Mouse (Mus musculus) hindbrain, embryonic 12.5 days (tissue): ENCODE results near the gene Arhgap31. TPM values are rescaled to one million over a fixed set of nuclear protein-coding genes. Genes with fewer than 3 reads are reported as not detected.
A peak's percentile ranks its signal among the peaks of the same experiment; 100 is the strongest.

Source experiments
- ATAC-seq: fragments of 200-750 bp; cut with Nextera tagmentation; 2 replicates; pipeline ENCODE4 v1.8.0; 2017; ENCODE audit warnings: moderate TSS enrichment; ENCODE audit not compliant: low FRiP score
- H3K27ac ChIP-seq: fragments of 300-500 bp; sonication (generic); 2 replicates; pipeline ENCODE4 v1.5.1; 2016; ENCODE audit warnings: mild to moderate bottlenecking
- H3K27me3 ChIP-seq: fragments of 300-500 bp; sonication (generic); 2 replicates; pipeline ENCODE4 v1.6.1; 2016; ENCODE audit warnings: mild to moderate bottlenecking
- H3K36me3 ChIP-seq: fragments of 300-500 bp; sonication (generic); 2 replicates; pipeline ENCODE4 v1.6.1; 2016; ENCODE audit warnings: mild to moderate bottlenecking
- H3K4me1 ChIP-seq: fragments of 300-500 bp; sonication (generic); 2 replicates; pipeline ENCODE4 v1.6.1; 2016
- H3K4me2 ChIP-seq: fragments of 300-500 bp; sonication (generic); replicated peaks from 2 replicates; pipeline ENCODE4 v1.6.1; 2016; ENCODE audit warnings: mild to moderate bottlenecking
- H3K4me3 ChIP-seq: fragments of 300-500 bp; sonication (generic); 2 replicates; pipeline ENCODE4 v1.5.1; 2016; ENCODE audit warnings: mild to moderate bottlenecking
- H3K9ac ChIP-seq: fragments of 300-500 bp; sonication (generic); 2 replicates; pipeline ENCODE4 v1.6.1; 2016; ENCODE audit warnings: mild to moderate bottlenecking, moderate library complexity
- H3K9me3 ChIP-seq: fragments of 300-500 bp; sonication (generic); replicated peaks from 2 replicates; pipeline ENCODE4 v1.6.1; 2016; ENCODE audit warnings: mild to moderate bottlenecking
- WGBS: fragments of 180-500 bp; shearing (Covaris S2); methylation state at CpG from one replicate; pipeline ENCODE4 v1.1.7; 2016; 5-methylcytosine and 5-hydroxymethylcytosine counted together
- polyA plus RNA-seq: library from polyadenylated mRNA; unstranded; fragments of >200 nt; fragmentation: Nextera tagmentation; extraction: Ambion mirVana; gene quantifications from 2 replicates; pipeline ENCODE4 v1.2.1, GENCODE M21; 2016

Gene Arhgap31
- polyA plus RNA-seq, 1 experiment from 2014 or later, result 15.4 TPM

DNA sequence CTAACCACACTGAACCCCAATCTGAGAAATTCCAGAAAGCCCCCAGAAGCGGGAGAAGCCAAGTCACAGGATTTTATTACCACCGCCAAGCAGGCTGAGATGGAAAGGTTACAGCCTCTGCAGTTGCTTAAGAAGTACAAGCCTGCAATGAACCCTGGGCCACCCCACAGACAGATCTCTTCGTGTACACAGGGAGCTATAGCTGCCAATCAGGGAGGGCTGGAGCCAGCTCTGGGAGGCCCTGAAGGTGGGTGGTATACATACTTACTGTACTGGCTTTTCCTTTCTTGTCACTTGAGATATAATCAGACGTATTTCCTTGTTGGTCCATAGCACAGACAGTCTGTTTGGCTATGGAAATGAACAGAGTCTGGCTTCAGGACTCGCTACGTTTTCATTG, 37.7 kb upstream of the Arhgap31 start:
- Histone ChIP-seq H3K36me3 (no peaks in the 10 kb centered on the region), H3K4me3 (no peak overlapping the region), H3K9me3 (no peaks in the 10 kb centered on the region), H3K4me2 (no peak overlapping the region), H3K27me3 (no peaks in the 10 kb centered on the region), H3K4me1 (peaks cover 5% of the 10 kb centered on the region; the same call in 1 of the 2 replicates), H3K9ac (no peak overlapping the region), H3K27ac (no peak overlapping the region)
- 76% methylated on average over 6 of the region's 6 CpGs for WGBS
- no peak for ATAC-seq

GRCm38 (mm10) chr16:38743941-38744673, 31.0 kb upstream of the Arhgap31 start:
- H3K9ac ChIP-seq, result no peak overlapping the region
- H3K9me3 ChIP-seq, result no peaks in the 10 kb centered on the region
- H3K4me1 ChIP-seq, result peaks cover 7% of the 10 kb centered on the region; the same call in 1 of the 2 replicates
- no peak for ATAC-seq
- H3K4me2 ChIP-seq, result no peak overlapping the region
- H3K36me3 ChIP-seq, result no peaks in the 10 kb centered on the region
- H3K4me3 ChIP-seq, result no peak overlapping the region
- H3K27ac ChIP-seq, result no peak overlapping the region
- 88% methylated on average over 10 of the region's 10 CpGs for WGBS
- H3K27me3 ChIP-seq, result 0 out of 2 replicates have a peak, but pooled peaks cover 4% of the 10 kb centered on the region

DNA sequence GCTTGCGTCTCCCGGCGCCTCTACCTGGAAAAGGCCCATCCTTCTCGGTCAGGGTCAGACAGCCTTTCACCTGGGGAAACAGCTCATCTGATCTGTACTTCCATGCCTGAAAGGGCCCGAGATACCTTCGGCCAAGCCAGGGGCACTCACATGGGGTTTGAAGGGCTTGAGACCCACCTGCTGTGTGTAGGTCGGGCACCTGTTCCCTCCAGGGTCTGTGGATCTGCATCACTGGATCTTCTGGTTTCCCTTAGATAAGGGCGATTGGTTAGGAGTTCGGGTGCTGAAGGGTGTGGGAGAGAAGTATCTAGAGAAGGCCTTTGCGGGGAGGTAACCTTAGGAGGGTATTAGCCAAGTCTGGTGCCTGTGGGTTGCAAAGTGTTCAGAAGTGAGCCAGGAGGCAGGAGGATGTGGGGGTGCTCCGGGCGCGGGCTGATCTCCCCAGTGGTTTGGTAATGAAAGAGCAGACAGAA, 29.6 kb upstream of the Arhgap31 start:
- peak overlapping the region; percentile 83 for H3K4me3 ChIP-seq
- peak; percentile 73 for ATAC-seq
- peak overlapping the region; percentile 86 for H3K9ac ChIP-seq
- WGBS, result under 1% methylated on average over 13 of the region's 13 CpGs
- peak overlapping the region; percentile 89 for H3K4me2 ChIP-seq
- H3K27ac ChIP-seq, result peak overlapping the region; percentile 82
- H3K36me3 ChIP-seq, result no peaks in the 10 kb centered on the region
- H3K9me3 ChIP-seq, result no peaks in the 10 kb centered on the region
- H3K4me1 ChIP-seq, result peaks cover 7% of the 10 kb centered on the region; the same call in 1 of the 2 replicates
- 0 out of 2 replicates have a peak, but pooled peaks cover 4% of the 10 kb centered on the region for H3K27me3 ChIP-seq

DNA sequence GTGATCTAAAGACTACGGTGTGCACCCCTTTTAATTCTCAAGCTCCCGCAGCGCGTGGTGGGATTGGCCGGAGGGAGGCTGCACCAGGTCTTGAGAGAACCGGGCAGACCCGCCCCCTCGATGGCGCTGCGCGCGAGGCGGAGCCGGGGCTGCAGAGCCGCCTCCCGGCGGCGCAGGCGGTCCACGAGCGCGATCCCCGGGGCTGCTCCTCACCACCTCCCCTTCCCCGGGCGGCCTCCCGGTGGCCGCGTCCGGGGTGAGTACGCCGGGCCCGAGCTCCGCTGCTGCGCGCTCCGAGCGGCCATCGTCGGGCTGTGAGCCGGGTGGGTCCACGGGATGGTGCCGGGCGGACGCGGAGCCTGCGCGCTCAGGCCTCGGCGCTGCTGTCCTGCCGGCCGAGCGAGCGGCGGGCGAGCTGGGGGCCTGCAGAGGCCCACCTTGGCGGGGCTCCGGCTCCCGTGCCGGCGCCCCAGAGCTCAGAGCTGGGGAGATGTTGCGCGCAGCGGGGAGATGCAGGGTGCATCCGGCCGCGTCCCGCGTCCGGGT, 29.1 kb upstream of the Arhgap31 start, which contains the start of gene B4galt4:
Gene B4galt4, plus strand, starts transcription at position 152 of the 546 bp plus-strand sequence.
- H3K9ac ChIP-seq, result peak within 1 kb of the TSS; percentile 86
- under 1% methylated on average over 56 of the region's 69 CpGs for WGBS
- H3K4me2 ChIP-seq, result peak within 1 kb of the TSS; percentile 89
- peak; percentile 96 for ATAC-seq
- H3K4me1 ChIP-seq, result peaks cover 7% of the 10 kb centered on the region; the same call in 1 of the 2 replicates
- H3K9me3 ChIP-seq, result no peaks in the 10 kb centered on the region
- no peaks in the 10 kb centered on the region for H3K36me3 ChIP-seq
- 0 out of 2 replicates have a peak, but pooled peaks cover 4% of the 10 kb centered on the region for H3K27me3 ChIP-seq
- peak within 1 kb of the TSS; percentile 83 for H3K4me3 ChIP-seq
- peak within 1 kb of the TSS; percentile 82 for H3K27ac ChIP-seq

- 86% methylated on average over 13 of the region's 13 CpGs for WGBS
- peak overlapping the region; percentile 83 for H3K4me3 ChIP-seq
- H3K27ac ChIP-seq, result no peak overlapping the region
- H3K9ac ChIP-seq, result no peak overlapping the region
- no peaks in the 10 kb centered on the region for H3K9me3 ChIP-seq
- ATAC-seq, result no peak
- peak overlapping the region; percentile 89 for H3K4me2 ChIP-seq
- 0 out of 2 replicates have a peak, but pooled peaks cover 4% of the 10 kb centered on the region for H3K27me3 ChIP-seq
- H3K4me1 ChIP-seq, result peaks cover 7% of the 10 kb centered on the region; the same call in 1 of the 2 replicates
- no peaks in the 10 kb centered on the region for H3K36me3 ChIP-seq
Observed at GRCm38 (mm10) chr16:38741204-38741903, 28.3 kb upstream of the Arhgap31 start.

DNA sequence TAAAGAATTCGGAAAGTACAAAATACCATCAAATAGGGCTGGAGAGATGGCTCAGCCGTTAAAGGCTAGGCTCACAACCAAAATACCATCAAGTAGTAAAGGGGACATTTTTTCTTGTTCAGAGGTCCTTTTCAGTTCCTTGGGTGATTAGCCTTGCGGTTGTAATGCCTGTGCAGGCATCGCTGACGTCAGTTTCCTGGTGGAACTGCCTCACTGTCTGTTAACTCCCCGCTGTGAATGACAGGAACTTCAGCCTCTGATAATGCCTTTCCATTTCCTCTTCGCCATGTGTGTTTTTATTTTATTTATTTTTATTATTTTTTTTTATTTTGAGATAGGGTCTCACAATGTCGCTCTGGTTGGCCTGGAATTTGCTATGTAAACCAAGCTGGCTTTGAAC, 17.8 kb upstream of the Arhgap31 start:
- Histone ChIP-seq H3K9me3 (no peaks in the 10 kb centered on the region), H3K27ac (no peak overlapping the region), H3K4me3 (no peak overlapping the region), H3K9ac (no peak overlapping the region), H3K36me3 (no peaks in the 10 kb centered on the region), H3K27me3 (no peaks in the 10 kb centered on the region), H3K4me2 (no peak overlapping the region), H3K4me1 (no peaks in the 10 kb centered on the region)
- ATAC-seq, result no peak
- WGBS, result 73% methylated on average over 8 of the region's 8 CpGs

GRCm38 (mm10) chr16:38729610-38730288, 16.7 kb upstream of the Arhgap31 start:
- Histone ChIP-seq H3K9ac (no peak overlapping the region), H3K27me3 (no peaks in the 10 kb centered on the region)

DNA sequence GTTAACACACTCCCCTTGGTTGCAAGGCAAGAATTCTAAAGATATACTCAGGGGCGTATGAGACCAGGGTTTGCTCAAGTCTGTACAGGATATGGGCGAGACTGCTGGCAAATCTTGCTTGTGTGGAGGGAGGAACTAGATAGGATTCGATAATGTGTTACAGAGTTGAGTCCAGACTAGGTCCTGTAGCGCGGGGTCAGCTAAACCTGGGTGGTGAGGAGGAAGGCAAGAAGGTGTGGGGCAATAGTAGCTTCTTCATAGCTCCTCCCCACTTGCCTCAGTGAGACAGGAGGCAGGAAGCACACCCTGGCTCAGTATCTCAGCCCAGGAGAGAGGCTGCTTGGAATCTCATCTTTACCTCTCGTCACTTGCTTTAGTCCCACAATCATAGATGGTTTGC, 16.1 kb upstream of the Arhgap31 start:
- 0 out of 2 replicates have a peak, but pooled peaks cover 5% of the 10 kb centered on the region for H3K4me1 ChIP-seq
- H3K9me3 ChIP-seq, result no peaks in the 10 kb centered on the region
- no peak overlapping the region for H3K4me2 ChIP-seq
- no peak overlapping the region for H3K4me3 ChIP-seq
- no peak overlapping the region for H3K9ac ChIP-seq
- H3K27me3 ChIP-seq, result no peaks in the 10 kb centered on the region
- no peaks in the 10 kb centered on the region for H3K36me3 ChIP-seq
- H3K27ac ChIP-seq, result no peak overlapping the region
- no peak for ATAC-seq
- 88% methylated on average over 6 of the region's 6 CpGs for WGBS

More at GRCm38 (mm10) chr16:38729610-38730288, 16.7 kb upstream of the Arhgap31 start:
- H3K27ac ChIP-seq, result no peak overlapping the region
- WGBS, result 68% methylated on average over 15 of the region's 15 CpGs
- no peak overlapping the region for H3K4me3 ChIP-seq
- ATAC-seq, result no peak
- no peaks in the 10 kb centered on the region for H3K9me3 ChIP-seq
- no peaks in the 10 kb centered on the region for H3K4me1 ChIP-seq
- H3K36me3 ChIP-seq, result no peaks in the 10 kb centered on the region
- no peak overlapping the region for H3K4me2 ChIP-seq

DNA sequence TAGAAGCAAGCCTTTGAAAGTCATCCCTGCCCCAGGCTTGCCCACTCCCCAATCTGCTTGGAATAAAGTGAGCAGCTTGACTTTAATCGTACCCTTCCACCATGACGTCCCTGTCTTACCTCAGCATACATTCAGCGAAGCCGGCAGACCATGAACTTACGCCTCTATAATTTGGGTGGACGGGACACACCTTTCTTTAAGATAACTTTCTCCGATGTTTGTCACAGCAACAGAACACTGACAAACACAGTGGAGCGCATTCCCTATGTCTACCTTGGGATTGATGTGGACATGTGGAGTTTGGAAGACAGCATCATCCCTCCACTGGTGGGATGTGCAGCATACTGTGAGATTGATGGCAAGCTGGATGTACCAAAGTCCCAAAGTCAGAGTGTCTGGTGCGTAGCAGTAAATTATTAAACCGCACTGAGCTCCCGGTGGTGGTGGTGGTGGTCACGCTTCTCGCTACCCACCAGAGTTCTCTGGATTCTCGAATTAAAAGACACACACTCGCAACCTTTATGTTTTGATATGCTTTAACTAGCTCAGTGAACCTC, 15.6 kb upstream of the Arhgap31 start:
- 91% methylated on average over 15 of the region's 15 CpGs for WGBS
- Histone ChIP-seq H3K4me1 (0 out of 2 replicates have a peak, but pooled peaks cover 5% of the 10 kb centered on the region), H3K9ac (no peak overlapping the region), H3K27ac (no peak overlapping the region), H3K4me3 (no peak overlapping the region), H3K27me3 (no peaks in the 10 kb centered on the region), H3K9me3 (no peaks in the 10 kb centered on the region), H3K36me3 (no peaks in the 10 kb centered on the region), H3K4me2 (no peak overlapping the region)
- no peak for ATAC-seq

- H3K27me3 ChIP-seq, result no peaks in the 10 kb centered on the region
- H3K4me3 ChIP-seq, result no peak overlapping the region
- H3K4me2 ChIP-seq, result no peak overlapping the region
- no peak for ATAC-seq
- 0 out of 2 replicates have a peak overlapping the region, but pooled peaks have one; percentile 12 for H3K27ac ChIP-seq
- no peak overlapping the region for H3K9ac ChIP-seq
- 0 out of 2 replicates have a peak, but pooled peaks cover 5% of the 10 kb centered on the region for H3K4me1 ChIP-seq
- H3K36me3 ChIP-seq, result no peaks in the 10 kb centered on the region
- H3K9me3 ChIP-seq, result no peaks in the 10 kb centered on the region
- 70% methylated on average over 13 of the region's 13 CpGs for WGBS
Observed at GRCm38 (mm10) chr16:38724974-38725373, 11.9 kb upstream of the Arhgap31 start.

DNA sequence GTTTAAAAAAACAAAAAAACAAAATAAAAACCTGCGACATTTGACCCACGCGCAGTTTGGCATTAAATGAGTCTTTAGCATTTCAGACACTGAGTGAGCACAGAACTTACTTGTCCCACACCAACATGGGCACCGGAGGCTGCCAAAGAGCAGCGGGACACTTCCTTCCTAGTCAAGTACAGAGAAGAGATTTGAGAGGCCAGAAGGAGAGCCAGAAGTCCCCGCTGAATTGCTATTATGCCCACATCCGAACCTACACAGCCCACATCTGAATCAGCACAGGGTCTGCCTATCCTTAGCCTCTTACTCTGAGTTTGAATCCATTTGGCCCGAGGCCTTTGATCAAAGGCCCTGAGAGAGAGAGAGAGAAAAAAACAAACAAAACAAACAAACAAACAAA, 11.2 kb upstream of the Arhgap31 start:
- 78% methylated on average over 8 of the region's 8 CpGs for WGBS
- H3K9me3 ChIP-seq, result no peaks in the 10 kb centered on the region
- ATAC-seq, result no peak
- H3K27me3 ChIP-seq, result no peaks in the 10 kb centered on the region
- H3K27ac ChIP-seq, result 0 out of 2 replicates have a peak overlapping the region, but pooled peaks have one; percentile 12
- 0 out of 2 replicates have a peak, but pooled peaks cover 5% of the 10 kb centered on the region for H3K4me1 ChIP-seq
- no peak overlapping the region for H3K9ac ChIP-seq
- no peaks in the 10 kb centered on the region for H3K36me3 ChIP-seq
- no peak overlapping the region for H3K4me3 ChIP-seq
- no peak overlapping the region for H3K4me2 ChIP-seq
